Mouse (Mus musculus): ENCODE measurements at regions not wholly inside any gene's neighbourhood (a gene's known extent, or its start where the extent isn't known, plus 50 kb on each side); places are given as distances from the start of the nearest gene placed in this dataset.

GRCm38 (mm10) chr13:93992961-93993360 is 64.6 kb upstream of the Lhfpl2 start:
- H3K4me3 ChIP-seq (replicated peaks), result no peak overlapping the region
- H3K9me3 ChIP-seq (replicated peaks), result no peaks in the 10 kb centered on the region
- no peaks in the 10 kb centered on the region for H3K27me3 ChIP-seq
- H3K27ac ChIP-seq (replicated peaks), result no peak overlapping the region
- 67% methylated on average over 4 of the region's 4 CpGs for WGBS (ENCODE audit: insufficient replicate concordance)
- H3K36me3 ChIP-seq (replicated peaks), result no peaks in the 10 kb centered on the region
- H3K9ac ChIP-seq, result no peak overlapping the region
- 0 out of 2 replicates have a peak, but pooled peaks cover 9% of the 10 kb centered on the region for H3K4me1 ChIP-seq (replicated peaks)
- ATAC-seq (ENCODE audit: insufficient read depth), result no peak
- H3K4me2 ChIP-seq, result no peak overlapping the region

- Histone ChIP-seq H3K36me3 (replicated peaks) (no peaks in the 10 kb centered on the region), H3K27ac (replicated peaks) (peak overlapping the region; percentile 31; the same call in 1 of the 2 replicates), H3K9me3 (replicated peaks) (no peaks in the 10 kb centered on the region), H3K4me3 (replicated peaks) (no peak overlapping the region), H3K4me1 (replicated peaks) (0 out of 2 replicates have a peak, but pooled peaks cover 3% of the 10 kb centered on the region), H3K9ac (no peak overlapping the region), H3K27me3 (no peaks in the 10 kb centered on the region), H3K4me2 (no peak overlapping the region)
- WGBS (ENCODE audit: insufficient replicate concordance), result 56% methylated on average over 3 of the region's 3 CpGs
- ATAC-seq (ENCODE audit: insufficient read depth), result no peak
Measured at GRCm38 (mm10) chr13:93995423-93995822, 62.2 kb upstream of the Lhfpl2 start.

- no peak for ATAC-seq (ENCODE audit: insufficient read depth)
- peak overlapping the region; percentile 14; the same call in 1 of the 2 replicates for H3K27ac ChIP-seq (replicated peaks)
- WGBS (ENCODE audit: insufficient replicate concordance), result 42% methylated on average over 10 of the region's 10 CpGs
- no peak overlapping the region for H3K4me3 ChIP-seq (replicated peaks)
- no peak overlapping the region for H3K9ac ChIP-seq
- H3K4me2 ChIP-seq, result no peak overlapping the region
- H3K27me3 ChIP-seq, result no peaks in the 10 kb centered on the region
- H3K9me3 ChIP-seq (replicated peaks), result no peaks in the 10 kb centered on the region
- no peaks in the 10 kb centered on the region for H3K4me1 ChIP-seq (replicated peaks)
- no peaks in the 10 kb centered on the region for H3K36me3 ChIP-seq (replicated peaks)
Measured at GRCm38 (mm10) chr13:93996535-93997382, 60.8 kb upstream of the Lhfpl2 start.

- H3K4me3 ChIP-seq (replicated peaks), result no peak overlapping the region
- H3K36me3 ChIP-seq (replicated peaks), result no peaks in the 10 kb centered on the region
- H3K4me1 ChIP-seq (replicated peaks), result no peaks in the 10 kb centered on the region
- WGBS (ENCODE audit: insufficient replicate concordance), result 50% methylated on average over 6 of the region's 6 CpGs
- ATAC-seq (ENCODE audit: insufficient read depth), result no peak
- no peak overlapping the region for H3K4me2 ChIP-seq
- no peaks in the 10 kb centered on the region for H3K27me3 ChIP-seq
- H3K9ac ChIP-seq, result no peak overlapping the region
- no peaks in the 10 kb centered on the region for H3K9me3 ChIP-seq (replicated peaks)
- H3K27ac ChIP-seq (replicated peaks), result no peak overlapping the region
Measured at GRCm38 (mm10) chr13:93997981-93998380, 59.6 kb upstream of the Lhfpl2 start.

GRCm38 (mm10) chr13:93998406-93998805 is 59.2 kb upstream of the Lhfpl2 start:
- 62% methylated on average over 1 of the region's 1 CpGs for WGBS (ENCODE audit: insufficient replicate concordance)
- ATAC-seq (ENCODE audit: insufficient read depth), result no peak

GRCm38 (mm10) chr13:94003816-94004215 is 53.8 kb upstream of the Lhfpl2 start:
- no peaks in the 10 kb centered on the region for H3K27me3 ChIP-seq
- no peak for ATAC-seq (ENCODE audit: insufficient read depth)
- 62% methylated on average over 5 of the region's 5 CpGs for WGBS (ENCODE audit: insufficient replicate concordance)
- no peak overlapping the region for H3K4me2 ChIP-seq
- H3K9me3 ChIP-seq (replicated peaks), result no peaks in the 10 kb centered on the region
- H3K4me1 ChIP-seq (replicated peaks), result no peaks in the 10 kb centered on the region
- H3K9ac ChIP-seq, result no peak overlapping the region
- H3K27ac ChIP-seq (replicated peaks), result no peak overlapping the region
- no peak overlapping the region for H3K4me3 ChIP-seq (replicated peaks)
- H3K36me3 ChIP-seq (replicated peaks), result no peaks in the 10 kb centered on the region

More at GRCm38 (mm10) chr13:93998406-93998805, 59.2 kb upstream of the Lhfpl2 start:
- Histone ChIP-seq H3K4me2 (no peak overlapping the region), H3K27ac (replicated peaks) (no peak overlapping the region), H3K27me3 (no peaks in the 10 kb centered on the region), H3K9ac (no peak overlapping the region), H3K4me3 (replicated peaks) (no peak overlapping the region), H3K36me3 (replicated peaks) (no peaks in the 10 kb centered on the region), H3K9me3 (replicated peaks) (no peaks in the 10 kb centered on the region), H3K4me1 (replicated peaks) (no peaks in the 10 kb centered on the region)

GRCm38 (mm10) chr13:94004417-94004816 is 53.2 kb upstream of the Lhfpl2 start:
- no peak for ATAC-seq (ENCODE audit: insufficient read depth)
- no peak overlapping the region for H3K27ac ChIP-seq (replicated peaks)
- no peaks in the 10 kb centered on the region for H3K9me3 ChIP-seq (replicated peaks)
- H3K4me3 ChIP-seq (replicated peaks), result no peak overlapping the region
- no peaks in the 10 kb centered on the region for H3K4me1 ChIP-seq (replicated peaks)
- H3K36me3 ChIP-seq (replicated peaks), result no peaks in the 10 kb centered on the region
- H3K9ac ChIP-seq, result no peak overlapping the region
- WGBS (ENCODE audit: insufficient replicate concordance), result 63% methylated on average over 3 of the region's 3 CpGs
- H3K27me3 ChIP-seq, result no peaks in the 10 kb centered on the region
- H3K4me2 ChIP-seq, result no peak overlapping the region

- Histone ChIP-seq H3K4me2 (no peak overlapping the region), H3K4me1 (replicated peaks) (no peaks in the 10 kb centered on the region), H3K9me3 (replicated peaks) (no peaks in the 10 kb centered on the region), H3K27ac (replicated peaks) (no peak overlapping the region), H3K36me3 (replicated peaks) (no peaks in the 10 kb centered on the region), H3K27me3 (no peaks in the 10 kb centered on the region), H3K9ac (no peak overlapping the region), H3K4me3 (replicated peaks) (no peak overlapping the region)
- WGBS (ENCODE audit: insufficient replicate concordance), result 39% methylated on average over 3 of the region's 3 CpGs
- ATAC-seq (ENCODE audit: insufficient read depth), result no peak
Measured at GRCm38 (mm10) chr13:94005880-94006279, 51.7 kb upstream of the Lhfpl2 start.
